Mouse (Mus musculus) thymus, adult 2 months (tissue): ENCODE data around the gene Add3.

Experiments used
- CTCF ChIP-seq: fragments of 200-500 bp; IDR thresholded peaks from 2 replicates; pipeline ENCODE4 v1.5.1; 2012; ENCODE audit warnings: mild to moderate bottlenecking, control low read depth, low read length, moderate library complexity, borderline replicate concordance; ENCODE audit not compliant: control insufficient read depth, poor library complexity, insufficient read depth; ENCODE audit errors: extremely low read depth
- POLR2A ChIP-seq: fragments of 200-500 bp; IDR thresholded peaks from 2 replicates; pipeline ENCODE4 v1.6.1; 2012; ENCODE audit warnings: mild to moderate bottlenecking, low read length, control low read depth, moderate library complexity; ENCODE audit not compliant: control insufficient read depth, poor library complexity, insufficient read depth; ENCODE audit errors: extremely low read depth

DNA sequence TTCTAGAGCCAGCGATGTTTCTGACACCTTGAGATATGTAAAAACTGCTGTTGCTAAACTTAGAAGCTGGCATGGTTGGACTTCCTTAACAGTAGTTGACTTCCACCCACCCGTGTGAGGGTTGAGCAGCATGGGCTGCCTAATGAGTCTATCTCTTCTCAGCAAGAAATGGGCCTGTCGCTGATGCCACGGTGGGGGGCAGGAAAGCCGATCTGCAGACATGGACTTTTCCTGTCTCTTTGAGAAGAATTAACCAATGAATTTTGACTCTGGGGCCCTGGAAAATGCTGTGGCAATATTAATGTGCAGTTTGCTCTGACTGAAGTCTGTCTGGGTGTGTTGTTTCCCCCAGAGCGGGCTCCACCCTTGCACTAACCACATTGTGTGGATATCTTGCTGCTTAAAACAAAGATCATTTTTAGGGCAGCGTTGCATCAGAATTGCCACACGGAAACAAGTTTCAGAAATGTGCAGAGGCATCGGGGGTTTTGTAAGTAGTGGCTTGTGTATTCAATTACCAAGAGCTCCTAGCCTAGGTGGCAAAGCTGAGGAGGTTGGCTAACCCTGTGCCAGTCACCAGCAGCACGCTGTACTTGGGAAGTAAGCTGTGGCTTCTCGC, 53.8 kb downstream of the Add3 start:
- TF ChIP-seq POLR2A: no peak
- no peak for TF ChIP-seq CTCF
